Mouse (Mus musculus): ENCODE data around the gene Gna13.
"Not testable (repeated sequence)": the region's sequence is repeated elsewhere in the genome, so short reads cannot be mapped to it uniquely, and the experiment has no call there.

The Gna13 gene

GRCm38 (mm10) chr11:109362463-109363190 lies at the start of gene Gna13:
Gna13 (plus strand) TSS chr11:109362831.
- peak; percentile 98 for DNase-seq (ENCODE audit: low read depth, low spot score)

GRCm38 (mm10) chr11:109316921-109317320 lies 45.7 kb upstream of the Gna13 start:
- peak; percentile 51 for DNase-seq (ENCODE audit: low read depth, low spot score)

DNA sequence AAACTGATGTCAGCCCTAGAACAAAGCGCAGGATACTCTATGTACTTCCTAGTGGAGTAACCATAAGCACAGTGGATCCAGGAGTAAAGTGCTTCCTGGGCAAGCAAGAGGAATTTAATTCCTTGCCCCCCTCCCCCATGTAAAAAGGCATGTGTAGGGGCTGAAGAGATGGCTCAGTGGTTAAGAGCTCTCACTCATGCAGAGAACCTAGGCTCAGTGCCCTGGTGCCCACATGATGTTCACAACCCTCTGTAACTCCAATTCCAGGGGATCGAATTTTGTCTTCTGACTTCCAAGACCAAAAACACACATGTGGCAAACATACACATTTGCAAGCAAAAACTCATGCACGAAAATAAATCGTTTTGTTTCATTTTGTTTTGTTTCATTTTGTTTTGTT lies 43.2 kb upstream of the Gna13 start:
- no peak for DNase-seq (ENCODE audit: low read depth, low spot score)

GRCm38 (mm10) chr11:109319946-109320345 lies 42.7 kb upstream of the Gna13 start:
- no peak for DNase-seq (ENCODE audit: low read depth, low spot score)

DNA sequence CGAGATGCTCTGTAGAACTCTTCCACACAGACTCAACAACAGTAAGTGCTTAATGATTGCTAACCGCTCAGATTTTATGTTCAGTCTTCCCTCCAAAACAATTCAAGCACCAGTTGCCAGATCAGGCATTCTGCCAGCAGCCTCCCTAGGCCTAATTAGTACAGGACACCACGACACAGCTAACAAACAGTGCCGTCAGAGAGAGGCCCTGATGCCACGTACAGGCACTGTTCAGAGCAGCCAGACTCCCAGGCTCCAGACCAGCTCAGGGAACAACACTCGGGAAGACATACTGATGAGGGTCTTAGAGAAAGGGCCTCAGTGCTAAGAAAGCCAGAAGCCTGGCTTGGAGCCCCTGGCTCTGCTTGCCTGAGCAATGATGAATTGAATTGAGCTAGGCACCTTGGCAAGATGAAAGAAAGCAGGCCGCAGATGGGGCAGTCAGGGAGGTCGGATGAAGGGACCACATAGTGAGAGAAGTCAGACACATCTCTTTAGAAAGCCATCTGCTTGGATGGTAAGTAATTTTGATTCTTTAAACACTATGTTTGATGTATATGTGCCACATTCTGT lies 42.2 kb upstream of the Gna13 start:
- no peak for DNase-seq (ENCODE audit: low read depth, low spot score)

- DNase-seq (ENCODE audit: low read depth, low spot score) = no peak
Observed at GRCm38 (mm10) chr11:109326270-109326669, 36.4 kb upstream of the Gna13 start.

- DNase-seq (ENCODE audit: low read depth, low spot score) = no peak
Observed at GRCm38 (mm10) chr11:109327381-109327780, 35.2 kb upstream of the Gna13 start.

GRCm38 (mm10) chr11:109327952-109328351 lies 34.7 kb upstream of the Gna13 start:
- DNase-seq (ENCODE audit: low read depth, low spot score) = no peak

- DNase-seq (ENCODE audit: low read depth, low spot score) = no peak
Observed at GRCm38 (mm10) chr11:109329331-109329730, 33.3 kb upstream of the Gna13 start.

GRCm38 (mm10) chr11:109330706-109331393 lies 31.8 kb upstream of the Gna13 start:
- DNase-seq (ENCODE audit: low read depth, low spot score) = peak; percentile 13

GRCm38 (mm10) chr11:109331424-109331824 lies 31.2 kb upstream of the Gna13 start:
- DNase-seq (ENCODE audit: low read depth, low spot score) = peak; percentile 94

DNA sequence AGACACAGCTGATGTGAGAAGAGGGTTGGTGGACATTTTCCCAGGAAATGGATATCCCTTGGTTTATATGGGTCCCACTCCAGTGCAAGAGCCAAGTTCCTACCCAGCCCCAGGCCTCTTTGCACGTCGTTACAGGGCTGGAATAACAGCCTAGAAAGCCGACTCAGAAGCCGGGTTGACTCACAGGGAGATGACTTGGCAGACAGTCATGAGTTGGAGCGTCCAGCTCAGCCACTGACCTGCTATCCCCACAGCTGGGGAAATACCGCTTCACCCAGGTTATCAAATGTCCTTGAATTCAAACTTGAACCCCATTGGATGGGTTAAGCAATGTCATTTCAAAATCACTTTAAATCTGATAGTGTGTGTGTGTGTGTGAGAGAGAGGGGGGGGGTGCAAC lies 29.9 kb upstream of the Gna13 start:
- DNase-seq (ENCODE audit: low read depth, low spot score) = no peak

GRCm38 (mm10) chr11:109334773-109335172 lies 27.9 kb upstream of the Gna13 start:
- no peak for DNase-seq (ENCODE audit: low read depth, low spot score)

DNA sequence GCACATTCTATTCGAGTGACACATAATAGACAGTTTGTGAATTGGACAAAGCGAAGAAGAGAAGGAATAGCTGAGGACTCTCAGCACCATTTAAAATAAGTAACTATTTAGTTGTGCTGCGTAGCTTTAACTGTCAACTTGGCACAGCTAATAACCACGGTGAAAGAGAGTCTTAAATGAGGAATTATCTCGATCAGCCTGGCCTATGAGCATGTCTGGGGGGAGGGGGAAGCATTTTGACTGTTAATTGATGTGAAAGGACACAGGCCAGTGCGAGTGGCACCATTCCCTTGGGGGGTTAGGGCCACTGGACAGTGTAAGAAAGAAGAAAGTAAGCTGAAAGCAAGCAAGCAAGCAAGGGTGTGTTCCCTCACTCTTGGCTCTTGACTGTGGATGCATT lies 26.7 kb upstream of the Gna13 start:
- no peak for DNase-seq (ENCODE audit: low read depth, low spot score)

GRCm38 (mm10) chr11:109339155-109339938 lies 23.3 kb upstream of the Gna13 start:
- DNase-seq (ENCODE audit: low read depth, low spot score) = no peak

GRCm38 (mm10) chr11:109340541-109340940 lies 22.1 kb upstream of the Gna13 start:
- no peak for DNase-seq (ENCODE audit: low read depth, low spot score)

- not testable (repeated sequence) for DNase-seq (ENCODE audit: low read depth, low spot score)
Observed at GRCm38 (mm10) chr11:109342666-109343065, 20.0 kb upstream of the Gna13 start.

- DNase-seq (ENCODE audit: low read depth, low spot score) = no peak
Observed at GRCm38 (mm10) chr11:109343558-109343957, 19.1 kb upstream of the Gna13 start.

- DNase-seq (ENCODE audit: low read depth, low spot score) = peak; percentile 45
Observed at GRCm38 (mm10) chr11:109343991-109344599, 18.5 kb upstream of the Gna13 start.

- peak; percentile 70 for DNase-seq (ENCODE audit: low read depth, low spot score)
Observed at GRCm38 (mm10) chr11:109347242-109347959, 15.2 kb upstream of the Gna13 start.

GRCm38 (mm10) chr11:109348408-109348807 lies 14.2 kb upstream of the Gna13 start:
- DNase-seq (ENCODE audit: low read depth, low spot score) = no peak

All from CD4-positive helper T cell, adult 2 months (primary cell).